Mouse (Mus musculus) hindlimb bud, embryonic 11.5 days (tissue): ENCODE results near the gene Zfp597.

Source experiments
- DNase-seq: peaks from one replicate; pipeline ENCODE4 v3.0.0-alpha.2; 2012; ENCODE audit warnings: low read depth, low spot score; ENCODE audit errors: extremely low spot score

Zfp597 gene

DNA sequence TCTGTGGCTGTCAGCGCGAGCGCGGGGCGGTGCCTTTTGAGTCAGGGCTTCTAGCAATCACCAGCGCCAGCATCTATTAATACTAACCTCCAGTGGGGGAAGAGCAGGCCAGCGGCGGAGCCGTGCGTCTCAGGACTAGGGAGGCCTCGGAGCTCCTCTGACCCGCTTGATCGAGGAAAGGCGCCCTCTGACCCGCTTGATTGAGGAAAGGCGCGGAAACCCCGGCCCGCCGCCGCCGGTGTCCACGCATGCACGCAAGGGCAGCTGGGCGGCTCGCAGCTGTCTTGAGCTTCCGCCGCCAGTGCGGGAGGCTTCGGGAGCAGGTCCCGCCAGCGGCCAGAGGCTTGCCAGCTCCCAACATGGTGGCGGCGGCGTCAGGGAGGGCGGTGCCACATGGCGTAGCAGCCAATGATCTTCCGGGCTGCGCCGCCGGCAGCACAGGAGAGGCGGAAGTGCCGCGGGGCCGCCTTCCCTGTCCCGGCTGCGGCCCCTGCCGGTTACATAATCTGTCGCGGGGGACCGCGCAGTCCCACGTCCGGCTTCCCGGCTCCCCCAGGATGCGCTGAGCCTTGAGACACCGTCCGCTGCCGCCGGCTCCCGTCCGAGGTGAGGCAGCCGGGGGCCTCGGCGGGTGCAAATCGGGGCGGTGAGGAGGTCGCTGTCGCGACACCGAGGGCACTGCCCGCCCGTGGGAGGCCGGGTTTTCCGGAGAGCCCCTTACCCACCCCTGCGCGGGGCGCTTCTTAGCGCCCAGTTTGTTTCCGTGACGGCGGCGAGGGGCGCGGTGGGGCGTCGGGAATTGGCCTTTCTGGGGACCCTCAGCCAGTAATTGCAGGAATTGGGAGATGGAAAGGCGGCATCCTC is at the start of gene Zfp597, which contains the start of gene Gm20695:
Zfp597 (minus strand) TSS at position 361 of the 864 bp plus-strand sequence.
Gm20695 (plus strand) TSS at position 448 of the 864 bp plus-strand sequence.
- peak; percentile 49 for DNase-seq

DNA sequence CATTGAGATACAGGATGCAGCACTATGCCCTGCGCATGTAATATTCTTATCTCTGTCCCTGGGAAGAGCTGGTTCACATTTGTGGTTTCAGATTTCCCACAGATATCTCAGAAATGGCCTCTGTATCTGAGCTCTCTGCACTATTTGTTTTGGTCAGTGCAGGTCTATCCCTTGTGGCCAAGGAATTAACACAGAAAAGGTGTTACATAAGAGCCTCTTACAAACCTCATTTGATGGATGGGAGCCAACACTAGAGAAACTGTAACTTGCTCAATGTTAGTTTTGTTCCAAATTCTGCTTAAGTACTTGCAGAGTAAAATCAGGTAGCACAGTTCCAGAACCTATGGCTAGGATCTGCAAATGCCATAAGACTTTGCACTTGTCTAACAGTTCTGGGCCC is 49.7 kb upstream of the Zfp597 start:
- no peak for DNase-seq

- no peak for DNase-seq
Observed at GRCm38 (mm10) chr16:3933536-3933935, 49.2 kb upstream of the Zfp597 start.

- no peak for DNase-seq
Observed at GRCm38 (mm10) chr16:3929151-3929550, 44.8 kb upstream of the Zfp597 start.

DNA sequence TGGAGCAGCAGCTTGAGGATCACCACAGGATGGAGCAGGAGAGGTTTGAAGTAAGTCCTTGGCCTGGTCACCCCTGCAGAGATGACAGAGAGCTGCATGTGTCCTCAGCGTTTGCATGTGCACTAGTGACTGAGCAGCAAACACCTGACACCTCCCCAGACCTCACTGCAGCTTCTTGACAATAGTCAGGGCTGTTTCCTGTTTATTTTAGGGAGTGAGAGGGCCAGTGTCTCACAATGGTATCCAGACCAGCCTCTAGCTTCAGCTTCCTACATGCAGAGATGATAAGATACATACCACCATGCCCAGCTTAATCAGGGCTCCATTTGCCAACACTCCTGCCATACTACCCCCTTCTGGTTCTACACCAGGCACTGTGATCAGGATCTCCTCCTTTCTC is 44.2 kb upstream of the Zfp597 start:
- no peak for DNase-seq

GRCm38 (mm10) chr16:3923966-3924365 is 39.6 kb upstream of the Zfp597 start:
- DNase-seq, result no peak

- no peak for DNase-seq
Observed at GRCm38 (mm10) chr16:3923515-3923914, 39.2 kb upstream of the Zfp597 start.

DNA sequence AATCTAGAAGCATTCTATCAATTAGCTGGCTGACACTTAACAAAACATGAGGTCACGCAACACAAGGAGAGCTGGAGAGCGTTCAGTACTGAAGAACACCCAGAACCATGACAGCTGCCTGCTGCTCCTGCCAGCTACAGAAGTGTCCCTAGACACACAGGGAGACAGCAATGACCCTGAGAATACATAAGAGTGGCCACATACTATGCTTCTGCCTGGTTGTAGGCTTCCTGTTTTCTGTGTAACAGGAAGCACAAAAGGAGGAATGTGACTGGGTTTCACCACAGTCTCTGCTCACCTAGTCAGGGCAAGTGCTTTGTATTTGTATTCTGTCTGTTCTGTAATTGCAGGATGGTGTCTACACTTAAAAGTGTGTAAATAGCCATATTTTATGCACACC is 36.4 kb upstream of the Zfp597 start:
- DNase-seq, result no peak

- DNase-seq, result no peak
Observed at GRCm38 (mm10) chr16:3909118-3909517, 24.8 kb upstream of the Zfp597 start.

DNA sequence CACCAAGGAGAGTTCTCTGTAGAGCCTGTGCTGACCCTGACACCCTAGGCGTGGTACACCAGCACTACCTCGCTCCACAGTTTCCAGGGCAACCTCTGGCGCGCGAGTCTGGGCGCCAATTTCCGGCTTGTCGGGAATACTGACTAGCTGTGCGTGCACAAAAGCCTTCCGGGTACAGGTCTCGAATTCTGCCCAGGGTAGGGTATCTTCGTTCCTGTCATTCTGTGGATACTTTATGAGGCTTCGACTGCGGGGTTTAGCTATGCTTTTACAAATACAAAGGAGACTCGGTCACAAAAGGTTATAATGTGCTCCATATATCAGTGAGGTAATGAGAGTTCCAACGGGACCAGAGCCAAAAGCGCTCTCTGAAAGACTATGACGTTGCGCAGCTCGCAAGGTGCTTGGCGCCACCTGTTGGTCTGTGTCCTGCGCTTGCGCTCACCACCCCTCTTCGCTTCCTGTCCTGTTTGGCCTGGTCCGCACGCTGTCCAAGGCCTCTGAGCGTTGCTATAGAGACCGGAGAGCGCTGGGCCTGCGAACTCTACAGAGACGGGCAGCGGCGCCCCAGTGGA is 24.3 kb upstream of the Zfp597 start, which contains the start of the genes 1700037C18Rik and Cluap1:
1700037C18Rik (minus strand) TSS at position 153 of the 575 bp plus-strand sequence.
Cluap1 (plus strand) TSS at position 265 of the 575 bp plus-strand sequence.
- DNase-seq, result peak; percentile 95

GRCm38 (mm10) chr16:3907471-3907870 is 23.1 kb upstream of the Zfp597 start:
- DNase-seq, result no peak

- DNase-seq, result no peak
Observed at GRCm38 (mm10) chr16:3896553-3896952, 12.2 kb upstream of the Zfp597 start.

DNA sequence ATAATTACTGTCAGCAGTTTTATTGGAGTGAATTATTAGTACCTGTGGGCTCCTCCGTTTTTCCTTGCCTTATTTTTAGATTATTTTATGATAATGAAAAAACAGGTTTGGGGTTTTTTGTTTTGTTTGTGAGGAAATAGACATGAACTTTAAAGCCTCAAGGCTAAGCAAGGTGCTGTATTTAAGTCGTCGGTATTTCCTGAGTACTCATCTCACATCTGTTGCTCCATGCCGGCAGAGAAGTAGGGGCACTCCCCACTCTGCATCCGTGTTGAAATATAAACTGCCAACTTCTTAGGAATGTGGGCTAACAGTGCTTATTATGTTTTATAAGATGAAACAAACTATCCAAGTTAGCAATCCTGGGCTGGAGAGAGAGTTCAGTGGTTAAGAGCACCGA is 11.7 kb upstream of the Zfp597 start:
- DNase-seq, result no peak

DNA sequence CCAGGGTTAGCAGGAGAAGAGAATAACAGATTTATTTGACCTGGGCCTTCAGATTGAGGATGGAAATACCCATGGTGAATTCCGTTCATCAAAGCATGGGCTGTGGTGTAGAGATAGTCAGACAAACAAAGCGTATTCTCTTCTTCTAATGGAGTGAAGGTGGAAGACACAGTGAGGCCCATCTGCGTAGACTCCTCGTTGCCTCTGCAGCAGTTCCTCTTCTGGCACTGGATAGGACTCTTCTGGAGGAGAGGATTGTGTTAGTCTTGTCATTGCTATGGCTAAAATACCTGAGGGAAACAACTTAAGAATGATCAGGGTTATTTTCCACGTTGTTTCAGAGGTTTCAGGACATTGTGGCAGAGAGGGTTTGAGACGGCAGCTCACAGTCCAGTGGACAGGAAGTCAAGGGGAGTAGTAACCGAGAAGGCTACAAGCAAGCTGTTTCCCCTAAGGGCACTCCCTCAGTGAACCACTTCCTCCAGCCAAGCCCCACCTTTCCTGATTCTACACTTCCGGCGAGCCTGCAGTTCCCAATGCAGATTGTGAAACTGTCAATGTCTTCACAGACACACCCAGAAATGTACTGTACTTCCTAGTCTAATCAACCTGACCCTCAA is 10.9 kb upstream of the Zfp597 start:
- no peak for DNase-seq

- DNase-seq, result no peak
Observed at GRCm38 (mm10) chr16:3893739-3894138, 9.4 kb upstream of the Zfp597 start.

DNA sequence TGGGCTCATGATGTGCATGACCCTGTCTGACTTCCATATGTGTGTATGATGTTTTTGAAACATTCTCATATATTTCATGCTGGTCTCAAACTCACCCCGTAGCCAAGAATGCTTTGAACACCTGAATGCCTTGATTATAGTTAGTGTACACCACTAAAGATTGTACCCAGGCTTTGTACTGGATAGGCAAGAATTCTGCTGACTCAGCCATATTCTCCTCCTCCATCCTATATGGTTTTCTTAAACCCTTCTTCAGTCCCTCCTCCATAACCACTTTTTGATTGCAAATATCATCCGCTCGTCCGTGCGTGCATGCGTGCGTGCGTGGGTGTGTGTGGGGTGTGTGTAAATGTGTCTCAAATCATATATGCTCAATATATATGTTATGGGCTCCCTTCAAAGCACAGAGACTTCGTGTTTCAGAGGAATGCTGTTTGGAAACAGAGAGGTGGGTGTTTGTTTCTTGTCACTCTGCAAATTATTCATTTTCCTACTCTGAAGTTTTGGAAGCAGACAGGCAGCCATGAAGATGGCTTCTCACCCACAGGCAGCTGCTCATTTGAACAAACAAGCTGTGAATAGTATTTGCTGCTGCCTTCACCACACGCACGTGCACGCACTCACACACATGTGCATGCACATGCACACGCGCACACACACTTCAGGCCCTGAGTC is 7.4 kb upstream of the Zfp597 start:
- no peak for DNase-seq

- DNase-seq, result no peak
Observed at GRCm38 (mm10) chr16:3885065-3885670, 807 bp upstream of the Zfp597 start.

DNA sequence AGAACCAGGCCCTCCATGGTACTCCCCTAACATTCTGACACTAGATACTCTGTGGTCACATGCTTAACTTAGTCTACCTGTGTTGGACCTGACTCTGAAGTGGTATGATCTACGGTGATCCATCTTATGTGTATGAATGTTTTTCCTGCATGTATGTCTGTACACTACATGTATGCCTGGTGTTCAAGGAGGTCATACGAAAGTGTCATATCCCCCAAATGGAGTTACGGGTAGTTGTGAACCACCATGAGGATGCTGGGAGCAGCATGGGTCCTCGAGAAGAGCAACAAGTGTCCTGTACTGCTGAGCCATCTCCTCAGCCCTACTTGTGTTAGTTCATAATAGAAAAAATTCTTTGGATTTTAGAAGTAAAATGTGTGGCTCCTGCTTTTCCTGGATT is 8.0 kb downstream of the Zfp597 start:
- DNase-seq, result no peak

DNA sequence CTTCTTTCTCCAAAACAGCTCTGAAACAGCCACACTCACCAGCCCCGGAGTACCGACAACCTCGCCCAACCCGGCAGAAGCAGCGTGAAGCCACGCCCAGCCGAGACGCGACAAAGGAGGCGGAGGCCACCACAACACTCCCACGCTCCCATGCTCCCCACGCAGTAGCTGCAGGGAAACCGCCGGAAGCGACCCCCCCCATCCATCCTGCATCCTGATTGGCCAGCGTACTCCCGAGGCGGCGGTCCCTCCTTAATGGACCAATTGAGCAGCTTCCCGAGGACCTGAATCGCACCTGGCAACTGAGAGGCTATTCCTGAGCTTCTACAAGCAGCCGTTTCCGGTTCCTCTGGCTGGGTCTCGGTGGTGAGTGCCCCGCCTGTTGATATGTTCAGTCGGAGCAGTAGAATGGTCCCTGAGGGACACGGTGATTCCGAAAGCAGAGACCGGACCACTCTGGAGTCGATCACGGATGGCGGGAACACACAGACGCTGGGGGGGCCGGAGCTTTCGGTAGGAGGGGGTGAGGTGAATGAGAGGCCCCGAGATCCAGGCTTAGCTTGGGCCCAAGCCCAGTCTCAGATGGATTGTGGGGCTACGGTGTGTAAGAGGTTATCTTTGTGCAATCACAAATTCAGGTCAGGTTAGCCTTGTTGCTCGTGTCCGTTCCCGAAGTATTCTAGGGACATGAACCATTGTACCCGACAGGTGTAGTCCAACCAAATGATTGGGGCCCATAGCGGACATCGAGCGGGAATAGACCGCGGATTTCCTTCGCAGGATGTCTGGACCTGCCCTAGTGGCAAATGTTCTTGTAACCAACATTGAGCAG is 11.9 kb downstream of the Zfp597 start, which contains the start of gene Naa60:
Naa60 (plus strand) TSS at position 160 of the 832 bp plus-strand sequence.
- peak; percentile 64 for DNase-seq

GRCm38 (mm10) chr16:3871815-3872214 is 12.5 kb downstream of the Zfp597 start:
- DNase-seq, result no peak
